Mouse (Mus musculus): ENCODE measurements around the gene Stbd1. TPM values are rescaled to one million over a fixed set of nuclear protein-coding genes. Genes with fewer than 3 reads are reported as not detected.

Gene Stbd1
- polyA plus RNA-seq, 2 experiments from 2014 or later: 0.16 to 0.40 TPM

- ATAC-seq: no peak
Measured at GRCm38 (mm10) chr5:92640861-92641260, 38.0 kb downstream of the Stbd1 start.

Other genes starting within 250 kb of the Stbd1 start
- gene Nup54, start 167.8 kb upstream of the Stbd1 start, polyA plus RNA-seq (2017; shearing (Covaris generic)): 10 to 100 TPM; 34.5 to 40.6 TPM
- gene Scarb2, start 96.2 kb upstream of the Stbd1 start, polyA plus RNA-seq (2017; shearing (Covaris generic)): 10 to 100 TPM; 10.6 to 11.8 TPM
- gene Fam47e, start 48.0 kb upstream of the Stbd1 start, polyA plus RNA-seq (2017; shearing (Covaris generic)): not detected
- not detected for gene Ccdc158, start 72.2 kb downstream of the Stbd1 start, polyA plus RNA-seq (2017; shearing (Covaris generic))
- not detected for gene Shroom3, start 80.4 kb downstream of the Stbd1 start, polyA plus RNA-seq (2017; shearing (Covaris generic))

Measured in activated CD4-positive, CD25-positive, alpha-beta regulatory T cell, adult 4 months (primary cell).